Mouse (Mus musculus) liver (tissue): ENCODE results near the gene 4921536K21Rik.

Experiments
- DNase-seq: peaks from one replicate; pipeline ENCODE4 v3.0.0-alpha.2; 2020; ENCODE audit warnings: mixed read lengths

The 4921536K21Rik gene

DNA sequence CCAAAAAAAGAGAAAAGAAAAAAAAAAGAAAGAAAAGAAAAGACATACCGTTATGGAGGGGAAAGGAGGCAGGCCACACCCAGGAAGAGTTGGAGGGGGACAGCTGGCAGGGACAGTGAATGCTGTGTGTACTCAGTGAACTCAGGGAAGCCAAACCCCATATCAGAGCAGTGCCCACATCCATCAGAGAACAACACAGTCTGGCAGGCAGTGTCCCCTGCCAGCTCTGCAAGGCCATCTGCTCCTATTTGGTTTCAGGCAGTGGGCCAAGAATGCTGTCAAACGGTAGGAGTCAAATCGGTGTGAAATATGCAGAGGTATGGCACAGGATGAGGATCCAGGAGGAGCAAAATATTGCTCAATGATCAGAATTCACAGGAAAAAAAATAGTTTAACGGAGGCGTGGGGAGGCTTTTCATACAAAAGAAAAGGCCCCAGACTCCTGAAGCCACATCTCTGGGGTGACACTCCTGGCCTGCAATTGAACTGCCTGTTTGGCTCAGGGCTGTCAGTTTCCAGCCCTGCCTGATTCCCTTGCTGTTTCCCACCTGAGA is 41.3 kb downstream of the 4921536K21Rik start:
- no peak for DNase-seq

DNA sequence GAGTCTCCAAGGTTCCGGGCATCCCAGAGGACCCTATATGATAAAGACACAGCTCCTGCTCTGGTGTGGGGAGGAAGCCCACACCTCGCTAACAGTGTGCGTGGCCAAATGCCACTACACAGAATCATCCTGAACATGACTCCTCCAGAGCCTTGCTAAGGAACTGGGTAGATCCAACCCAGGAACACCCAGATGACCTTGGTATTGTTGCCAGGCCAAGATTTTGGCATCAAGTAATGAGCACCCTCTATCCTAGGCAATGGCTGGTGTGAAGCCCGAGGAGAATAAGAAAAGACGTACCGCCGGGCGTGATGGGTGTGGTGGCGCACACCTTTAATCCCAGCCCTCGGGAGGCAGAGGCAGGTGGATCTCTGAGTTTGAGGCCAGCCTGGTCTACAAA is 41.9 kb downstream of the 4921536K21Rik start:
- no peak for DNase-seq

DNA sequence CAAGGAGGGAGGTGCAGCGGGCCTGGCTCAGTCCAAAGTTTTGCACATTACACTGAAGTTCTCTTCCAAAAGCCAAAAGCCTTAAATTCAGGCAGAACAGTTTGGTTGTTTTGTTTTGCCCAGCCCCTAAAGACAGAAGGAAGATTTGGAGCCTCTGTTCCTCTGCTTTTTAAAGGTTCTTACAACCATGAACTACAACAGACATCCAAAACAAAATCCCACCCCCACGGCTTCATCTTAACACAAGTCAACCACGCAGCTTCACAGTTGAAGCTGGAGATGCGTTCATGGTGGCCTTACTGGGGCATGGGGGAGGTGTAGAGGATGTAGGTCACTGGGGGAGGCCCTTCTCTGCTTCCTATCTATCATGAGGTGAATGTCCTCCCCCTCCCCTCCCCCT is 43.0 kb downstream of the 4921536K21Rik start:
- DNase-seq: no peak

DNA sequence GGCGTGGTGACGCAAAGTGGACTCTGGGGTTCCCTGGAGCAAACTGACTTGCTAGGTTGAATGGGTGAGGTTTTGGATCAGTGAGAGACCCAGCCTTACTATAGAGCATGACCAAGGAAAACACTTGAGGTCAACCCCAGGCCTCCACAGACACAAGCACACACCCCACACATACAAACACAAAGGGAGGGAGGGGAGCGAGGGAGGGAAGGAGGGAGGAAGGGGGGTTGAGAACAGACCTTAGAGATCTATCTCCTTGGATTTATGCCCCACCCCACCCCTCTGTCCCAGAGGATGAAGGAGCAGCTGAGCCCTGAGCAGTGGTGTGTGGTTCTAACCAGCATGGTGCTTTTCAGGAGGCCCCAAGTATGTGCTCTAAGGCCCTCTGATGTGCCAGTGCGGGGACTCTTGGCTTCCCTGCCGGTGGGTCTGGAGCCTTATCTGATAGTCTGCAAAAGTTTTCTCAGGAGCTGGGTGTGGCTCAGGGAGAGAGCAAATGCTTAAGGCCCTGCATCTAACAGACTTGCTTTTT is 44.1 kb downstream of the 4921536K21Rik start:
- DNase-seq: no peak

DNA sequence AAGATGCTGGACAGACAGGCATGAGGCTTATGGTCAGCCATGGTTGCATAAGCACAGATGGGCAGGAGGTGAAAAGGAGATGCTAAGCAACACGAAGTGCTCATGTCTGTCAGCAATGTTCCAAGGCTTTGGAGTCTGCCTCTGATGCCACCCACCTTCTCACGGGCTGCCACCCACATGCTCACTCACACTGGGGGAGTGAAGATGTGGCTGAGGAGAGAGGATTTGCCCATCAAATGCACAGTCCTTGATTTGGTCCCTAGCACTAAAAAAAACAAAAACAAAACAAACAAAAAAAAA is 44.6 kb downstream of the 4921536K21Rik start:
- no peak for DNase-seq

DNA sequence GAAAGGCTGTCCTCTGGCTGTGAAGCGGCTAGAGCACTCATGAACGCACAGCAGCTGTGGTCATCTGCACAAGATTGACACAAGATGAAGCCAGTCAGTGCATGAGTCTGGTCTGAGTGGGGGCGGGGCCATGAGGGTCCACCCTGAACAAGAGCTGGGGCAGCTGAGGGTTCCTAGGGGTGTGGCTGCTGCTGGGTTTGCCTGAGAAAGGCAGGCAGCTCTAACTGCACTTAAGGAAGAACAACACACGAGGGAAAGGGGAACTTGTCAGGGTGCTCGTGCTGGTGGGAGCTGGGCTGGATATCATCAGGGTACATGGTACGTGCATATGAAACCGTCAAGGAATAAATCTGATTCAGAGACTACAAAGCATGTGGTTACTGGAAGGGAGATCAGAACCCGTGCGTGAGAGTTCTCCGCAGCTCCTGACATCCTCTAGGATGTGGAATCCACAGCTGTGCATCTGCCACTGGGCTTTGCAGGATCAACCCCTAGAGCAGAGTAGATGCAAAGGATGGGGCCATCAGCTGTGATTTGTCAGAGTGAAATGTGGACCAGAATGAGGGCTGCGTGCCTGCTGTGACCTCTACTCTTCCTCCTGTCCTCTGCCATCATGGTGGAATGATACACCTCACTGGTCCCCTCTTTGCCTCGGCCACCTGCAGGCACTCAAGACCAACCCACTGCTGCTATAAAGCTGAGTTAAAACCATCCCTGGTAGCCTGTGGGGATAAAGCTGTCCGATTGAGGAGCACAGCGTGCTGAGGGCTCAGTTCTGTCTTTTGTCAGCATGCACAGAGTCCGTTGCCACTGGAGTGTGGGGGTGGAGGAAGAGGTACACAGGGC is 45.2 kb downstream of the 4921536K21Rik start:
- no peak for DNase-seq

DNA sequence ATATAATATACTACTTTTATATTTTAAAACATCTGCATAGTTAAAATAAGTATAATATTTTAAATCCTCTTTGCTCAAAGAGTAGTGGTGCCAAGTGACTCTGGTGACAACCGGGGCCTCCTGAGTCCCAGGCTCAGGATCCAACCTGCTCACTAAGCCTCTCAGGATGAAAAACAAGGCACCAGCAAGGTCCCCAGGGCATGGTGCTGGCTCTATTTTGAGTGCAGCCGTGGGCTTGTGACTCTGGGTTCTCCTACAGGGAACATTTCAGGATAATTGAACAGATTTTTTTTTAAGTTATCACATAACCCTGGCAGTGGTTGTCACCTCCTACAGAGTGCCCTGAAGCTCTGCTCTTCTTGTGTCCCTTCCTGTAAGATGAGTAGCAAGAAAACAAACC is 48.5 kb downstream of the 4921536K21Rik start:
- no peak for DNase-seq

DNA sequence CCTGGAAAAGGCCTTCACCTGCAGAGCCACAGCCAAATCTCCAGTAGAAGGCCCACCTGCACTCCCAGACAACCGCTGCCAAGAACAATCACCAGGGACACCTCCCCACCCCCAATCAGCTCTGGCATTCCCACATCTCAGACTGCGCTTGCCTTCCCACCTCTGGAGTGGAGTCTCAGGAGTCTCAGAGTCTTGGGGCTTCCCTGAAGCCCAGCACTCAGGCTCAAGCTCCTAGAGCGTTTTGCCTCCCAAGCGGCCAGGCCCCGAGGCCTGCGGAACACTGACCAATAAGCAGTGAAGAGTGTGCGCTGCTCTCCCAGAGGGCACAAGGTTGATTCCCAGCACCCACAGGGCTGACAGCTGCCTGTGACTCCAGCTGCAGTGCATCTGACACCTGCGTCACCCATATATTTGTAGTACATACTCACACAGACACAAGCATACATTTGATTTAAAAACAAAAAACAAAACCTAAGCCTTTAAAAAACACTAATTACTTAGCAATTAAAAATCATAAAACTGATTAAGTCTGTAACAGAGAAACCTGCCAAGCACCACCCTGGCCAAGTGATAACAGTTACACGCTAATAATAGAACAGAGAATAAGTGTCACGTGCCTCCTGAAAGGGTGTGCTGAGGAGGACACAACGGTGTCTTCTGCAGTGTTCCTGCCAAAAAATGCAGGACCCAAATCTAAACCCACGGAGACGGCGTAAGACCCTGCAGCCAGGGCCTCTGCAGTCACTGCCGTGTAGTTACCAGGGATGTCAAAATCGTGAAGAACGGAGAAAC is 50.8 kb downstream of the 4921536K21Rik start:
- DNase-seq: no peak
